Mouse (Mus musculus): ENCODE data around the gene Trpd52l3. TPM values are rescaled to one million over a fixed set of nuclear protein-coding genes. Genes with fewer than 3 reads are reported as not detected.

The Trpd52l3 gene
- not detected in 2 replicates for polyA plus RNA-seq (2014; fragmentation: Nextera tagmentation; extraction: Ambion mirVana)

- no peak within 1 kb of the TSS for H3K27ac ChIP-seq (ENCODE audit: low read depth, low read length)
- no peaks in the 10 kb centered on the region for H3K9me3 ChIP-seq (replicated peaks; ENCODE audit: control insufficient read depth, low read length)
- 91% methylated on average over 9 of the region's 9 CpGs for WGBS
- no peaks in the 10 kb centered on the region for H3K27me3 ChIP-seq (replicated peaks; ENCODE audit: control insufficient read depth, insufficient read depth, low read length)
- no peak for DNase-seq (ENCODE audit: low spot score)
- no peak within 1 kb of the TSS for H3K4me3 ChIP-seq (ENCODE audit: low read depth, low read length)
- ATAC-seq, result no peak
- H3K4me1 ChIP-seq (ENCODE audit: control insufficient read depth, insufficient read depth, low read length), result peaks cover 5% of the 10 kb centered on the region; the same call in 1 of the 2 replicates
- no peak within 1 kb of the TSS for H3K9ac ChIP-seq (ENCODE audit: low read length)
- no peaks in the 10 kb centered on the region for H3K36me3 ChIP-seq (ENCODE audit: control insufficient read depth, insufficient read depth, low read length)
- no peak within 1 kb of the TSS for H3K4me2 ChIP-seq (ENCODE audit: low read length)
Measured at GRCm38 (mm10) chr19:30003621-30004020, at the start of gene Trpd52l3. Gene Trpd52l3 (plus strand): TSS chr19:30003790.

- DNase-seq (ENCODE audit: low spot score), result no peak
- no peak overlapping the region for H3K27ac ChIP-seq (ENCODE audit: low read depth, low read length)
- no peak overlapping the region for H3K9ac ChIP-seq (ENCODE audit: low read length)
- no peak for ATAC-seq
- no peak overlapping the region for H3K4me3 ChIP-seq (ENCODE audit: low read depth, low read length)
- peaks cover 2% of the 10 kb centered on the region; the same call in 1 of the 2 replicates for H3K4me1 ChIP-seq (ENCODE audit: control insufficient read depth, insufficient read depth, low read length)
- H3K36me3 ChIP-seq (ENCODE audit: control insufficient read depth, insufficient read depth, low read length), result no peaks in the 10 kb centered on the region
- H3K4me2 ChIP-seq (ENCODE audit: low read length), result no peak overlapping the region
- 94% methylated on average over 3 of the region's 3 CpGs for WGBS
- no peaks in the 10 kb centered on the region for H3K27me3 ChIP-seq (replicated peaks; ENCODE audit: control insufficient read depth, insufficient read depth, low read length)
- H3K9me3 ChIP-seq (replicated peaks; ENCODE audit: control insufficient read depth, low read length), result no peaks in the 10 kb centered on the region
Measured at GRCm38 (mm10) chr19:29953833-29954232, 49.8 kb upstream of the Trpd52l3 start.

GRCm38 (mm10) chr19:29955454-29955853 is 48.1 kb upstream of the Trpd52l3 start:
- Histone ChIP-seq H3K9ac (ENCODE audit: low read length) (no peak overlapping the region), H3K4me2 (ENCODE audit: low read length) (no peak overlapping the region), H3K9me3 (replicated peaks; ENCODE audit: control insufficient read depth, low read length) (no peaks in the 10 kb centered on the region), H3K27me3 (replicated peaks; ENCODE audit: control insufficient read depth, insufficient read depth, low read length) (no peaks in the 10 kb centered on the region), H3K4me3 (ENCODE audit: low read depth, low read length) (no peak overlapping the region), H3K4me1 (ENCODE audit: control insufficient read depth, insufficient read depth, low read length) (no peaks in the 10 kb centered on the region), H3K27ac (ENCODE audit: low read depth, low read length) (no peak overlapping the region), H3K36me3 (ENCODE audit: control insufficient read depth, insufficient read depth, low read length) (no peaks in the 10 kb centered on the region)
- 87% methylated on average over 2 of the region's 2 CpGs for WGBS
- DNase-seq (ENCODE audit: low spot score) (no peak), ATAC-seq (no peak)

- Histone ChIP-seq H3K9ac (ENCODE audit: low read length) (no peak overlapping the region), H3K4me3 (ENCODE audit: low read depth, low read length) (no peak overlapping the region), H3K4me2 (ENCODE audit: low read length) (no peak overlapping the region), H3K9me3 (replicated peaks; ENCODE audit: control insufficient read depth, low read length) (no peaks in the 10 kb centered on the region), H3K4me1 (ENCODE audit: control insufficient read depth, insufficient read depth, low read length) (no peaks in the 10 kb centered on the region), H3K36me3 (ENCODE audit: control insufficient read depth, insufficient read depth, low read length) (no peaks in the 10 kb centered on the region), H3K27ac (ENCODE audit: low read depth, low read length) (no peak overlapping the region), H3K27me3 (replicated peaks; ENCODE audit: control insufficient read depth, insufficient read depth, low read length) (no peaks in the 10 kb centered on the region)
- WGBS, result 79% methylated on average over 4 of the region's 4 CpGs
- no peak for DNase-seq (ENCODE audit: low spot score)
- no peak for ATAC-seq
Measured at GRCm38 (mm10) chr19:29960906-29961305, 42.7 kb upstream of the Trpd52l3 start.

- H3K36me3 ChIP-seq (ENCODE audit: control insufficient read depth, insufficient read depth, low read length), result no peaks in the 10 kb centered on the region
- WGBS, result 87% methylated on average over 6 of the region's 6 CpGs
- no peaks in the 10 kb centered on the region for H3K4me1 ChIP-seq (ENCODE audit: control insufficient read depth, insufficient read depth, low read length)
- DNase-seq (ENCODE audit: low spot score) (no peak), ATAC-seq (no peak)
- no peak overlapping the region for H3K4me3 ChIP-seq (ENCODE audit: low read depth, low read length)
- no peak overlapping the region for H3K9ac ChIP-seq (ENCODE audit: low read length)
- no peak overlapping the region for H3K27ac ChIP-seq (ENCODE audit: low read depth, low read length)
- H3K27me3 ChIP-seq (replicated peaks; ENCODE audit: control insufficient read depth, insufficient read depth, low read length), result no peaks in the 10 kb centered on the region
- H3K9me3 ChIP-seq (replicated peaks; ENCODE audit: control insufficient read depth, low read length), result no peaks in the 10 kb centered on the region
- H3K4me2 ChIP-seq (ENCODE audit: low read length), result no peak overlapping the region
Measured at GRCm38 (mm10) chr19:29961842-29962241, 41.7 kb upstream of the Trpd52l3 start.

GRCm38 (mm10) chr19:29963598-29964092 is 39.9 kb upstream of the Trpd52l3 start:
- Histone ChIP-seq H3K4me2 (ENCODE audit: low read length) (no peak overlapping the region), H3K4me1 (ENCODE audit: control insufficient read depth, insufficient read depth, low read length) (no peaks in the 10 kb centered on the region), H3K27me3 (replicated peaks; ENCODE audit: control insufficient read depth, insufficient read depth, low read length) (no peaks in the 10 kb centered on the region), H3K9me3 (replicated peaks; ENCODE audit: control insufficient read depth, low read length) (no peaks in the 10 kb centered on the region), H3K27ac (ENCODE audit: low read depth, low read length) (no peak overlapping the region), H3K36me3 (ENCODE audit: control insufficient read depth, insufficient read depth, low read length) (no peaks in the 10 kb centered on the region), H3K9ac (ENCODE audit: low read length) (no peak overlapping the region), H3K4me3 (ENCODE audit: low read depth, low read length) (no peak overlapping the region)
- ATAC-seq (no peak), DNase-seq (ENCODE audit: low spot score) (no peak)
- WGBS, result 90% methylated on average over 2 of the region's 2 CpGs

GRCm38 (mm10) chr19:29967960-29968359 is 35.6 kb upstream of the Trpd52l3 start:
- DNase-seq (ENCODE audit: low spot score), result no peak

GRCm38 (mm10) chr19:29973396-29973795 is 30.2 kb upstream of the Trpd52l3 start:
- H3K4me2 ChIP-seq (ENCODE audit: low read length), result no peak overlapping the region
- WGBS, result 73% methylated on average over 5 of the region's 5 CpGs
- H3K27ac ChIP-seq (ENCODE audit: low read depth, low read length), result no peak overlapping the region
- no peaks in the 10 kb centered on the region for H3K9me3 ChIP-seq (replicated peaks; ENCODE audit: control insufficient read depth, low read length)
- H3K4me3 ChIP-seq (ENCODE audit: low read depth, low read length), result no peak overlapping the region
- no peaks in the 10 kb centered on the region for H3K36me3 ChIP-seq (ENCODE audit: control insufficient read depth, insufficient read depth, low read length)
- DNase-seq (ENCODE audit: low spot score) (no peak), ATAC-seq (no peak)
- no peaks in the 10 kb centered on the region for H3K27me3 ChIP-seq (replicated peaks; ENCODE audit: control insufficient read depth, insufficient read depth, low read length)
- H3K9ac ChIP-seq (ENCODE audit: low read length), result no peak overlapping the region
- H3K4me1 ChIP-seq (ENCODE audit: control insufficient read depth, insufficient read depth, low read length), result no peaks in the 10 kb centered on the region

More at GRCm38 (mm10) chr19:29967960-29968359, 35.6 kb upstream of the Trpd52l3 start:
- Histone ChIP-seq H3K9ac (ENCODE audit: low read length) (no peak overlapping the region), H3K27me3 (replicated peaks; ENCODE audit: control insufficient read depth, insufficient read depth, low read length) (no peaks in the 10 kb centered on the region), H3K4me3 (ENCODE audit: low read depth, low read length) (no peak overlapping the region), H3K9me3 (replicated peaks; ENCODE audit: control insufficient read depth, low read length) (no peaks in the 10 kb centered on the region), H3K4me1 (ENCODE audit: control insufficient read depth, insufficient read depth, low read length) (no peaks in the 10 kb centered on the region), H3K27ac (ENCODE audit: low read depth, low read length) (no peak overlapping the region), H3K36me3 (ENCODE audit: control insufficient read depth, insufficient read depth, low read length) (no peaks in the 10 kb centered on the region), H3K4me2 (ENCODE audit: low read length) (no peak overlapping the region)
- no peak for ATAC-seq
- WGBS, result 86% methylated on average over 3 of the region's 3 CpGs

GRCm38 (mm10) chr19:29978847-29979246 is 24.7 kb upstream of the Trpd52l3 start:
- 62% methylated on average over 2 of the region's 2 CpGs for WGBS
- H3K4me3 ChIP-seq (ENCODE audit: low read depth, low read length), result no peak overlapping the region
- DNase-seq (ENCODE audit: low spot score) (peak; percentile 80), ATAC-seq (peak; percentile 58; the same call in 1 of the 2 replicates)
- no peaks in the 10 kb centered on the region for H3K4me1 ChIP-seq (ENCODE audit: control insufficient read depth, insufficient read depth, low read length)
- no peaks in the 10 kb centered on the region for H3K9me3 ChIP-seq (replicated peaks; ENCODE audit: control insufficient read depth, low read length)
- no peak overlapping the region for H3K27ac ChIP-seq (ENCODE audit: low read depth, low read length)
- H3K9ac ChIP-seq (ENCODE audit: low read length), result no peak overlapping the region
- H3K27me3 ChIP-seq (replicated peaks; ENCODE audit: control insufficient read depth, insufficient read depth, low read length), result no peaks in the 10 kb centered on the region
- no peaks in the 10 kb centered on the region for H3K36me3 ChIP-seq (ENCODE audit: control insufficient read depth, insufficient read depth, low read length)
- H3K4me2 ChIP-seq (ENCODE audit: low read length), result no peak overlapping the region
